Mouse (Mus musculus) cerebellum, adult 2 months (tissue): ENCODE measurements at regions not wholly inside any gene's neighbourhood (a gene's known extent, or its start where the extent isn't known, plus 50 kb on each side); places are given as distances from the start of the nearest gene placed in this dataset.

Experiments
- CTCF ChIP-seq: fragments of 200-500 bp; IDR thresholded peaks from 2 replicates; pipeline ENCODE4 v1.5.1; 2011; ENCODE audit warnings: low read depth, mild to moderate bottlenecking, control low read depth, low read length, moderate library complexity, borderline replicate concordance; ENCODE audit not compliant: insufficient read depth
- POLR2A ChIP-seq: fragments of 200-500 bp; IDR thresholded peaks from 2 replicates; pipeline ENCODE4 v1.6.1; 2011; ENCODE audit warnings: low read length, control low read depth, borderline replicate concordance; ENCODE audit not compliant: insufficient read depth

- TF ChIP-seq CTCF (no peak), POLR2A (no peak)
These were observed 501.2 kb upstream of the Pappa start for GRCm38 (mm10) chr4:64622771-64623170.
